Mouse (Mus musculus) heart, embryonic 15.5 days (tissue): ENCODE measurements around the gene Atm. TPM values are rescaled to one million over a fixed set of nuclear protein-coding genes. Genes with fewer than 3 reads are reported as not detected.

Experiments used
- ATAC-seq: fragments of 200-750 bp; cut with Nextera tagmentation; replicated peaks from 2 replicates; pipeline ENCODE4 v1.8.0; 2017; ENCODE audit warnings: low read depth, moderate TSS enrichment; ENCODE audit not compliant: insufficient number of reproducible peaks, insufficient read depth, low FRiP score
- H3K27ac ChIP-seq: fragments of 300-500 bp; sonication (generic); 2 replicates; pipeline ENCODE4 v1.5.1; 2015; ENCODE audit warnings: mild to moderate bottlenecking, inconsistent platforms
- H3K27me3 ChIP-seq: fragments of 300-500 bp; sonication (generic); 2 replicates; pipeline ENCODE4 v1.6.1; 2015; ENCODE audit warnings: inconsistent platforms
- H3K36me3 ChIP-seq: fragments of 300-500 bp; sonication (generic); 2 replicates; pipeline ENCODE4 v1.6.1; 2015; ENCODE audit warnings: mild to moderate bottlenecking, inconsistent platforms
- H3K4me1 ChIP-seq: fragments of 300-500 bp; sonication (generic); replicated peaks from 2 replicates; pipeline ENCODE4 v1.6.1; 2015; ENCODE audit warnings: inconsistent platforms
- H3K4me2 ChIP-seq: fragments of 300-500 bp; sonication (generic); 2 replicates; pipeline ENCODE4 v1.6.1; 2015; ENCODE audit warnings: inconsistent platforms, mild to moderate bottlenecking, moderate library complexity
- H3K4me3 ChIP-seq: fragments of 300-500 bp; sonication (generic); 2 replicates; pipeline ENCODE4 v1.5.1; 2015; ENCODE audit warnings: mild to moderate bottlenecking, inconsistent platforms
- H3K9ac ChIP-seq: fragments of 300-500 bp; sonication (generic); 2 replicates; pipeline ENCODE4 v1.6.1; 2015; ENCODE audit warnings: mild to moderate bottlenecking, inconsistent platforms
- H3K9me3 ChIP-seq: fragments of 300-500 bp; sonication (generic); replicated peaks from 2 replicates; pipeline ENCODE4 v1.6.1; 2016; ENCODE audit warnings: inconsistent platforms
- WGBS: fragments of 180-500 bp; shearing (Covaris S2); methylation state at CpG from one replicate; pipeline ENCODE4 v1.1.7; 2015; ENCODE audit warnings: mixed read lengths; 5-methylcytosine and 5-hydroxymethylcytosine counted together
- polyA plus RNA-seq: library from polyadenylated mRNA; unstranded; fragments of >200 nt; fragmentation: Nextera tagmentation; extraction: Ambion mirVana; gene quantifications from 2 replicates; pipeline ENCODE4 v1.2.1, GENCODE M21; 2015

The Atm gene
- polyA plus RNA-seq, 1 experiment from 2014 or later = 7.3 TPM

DNA sequence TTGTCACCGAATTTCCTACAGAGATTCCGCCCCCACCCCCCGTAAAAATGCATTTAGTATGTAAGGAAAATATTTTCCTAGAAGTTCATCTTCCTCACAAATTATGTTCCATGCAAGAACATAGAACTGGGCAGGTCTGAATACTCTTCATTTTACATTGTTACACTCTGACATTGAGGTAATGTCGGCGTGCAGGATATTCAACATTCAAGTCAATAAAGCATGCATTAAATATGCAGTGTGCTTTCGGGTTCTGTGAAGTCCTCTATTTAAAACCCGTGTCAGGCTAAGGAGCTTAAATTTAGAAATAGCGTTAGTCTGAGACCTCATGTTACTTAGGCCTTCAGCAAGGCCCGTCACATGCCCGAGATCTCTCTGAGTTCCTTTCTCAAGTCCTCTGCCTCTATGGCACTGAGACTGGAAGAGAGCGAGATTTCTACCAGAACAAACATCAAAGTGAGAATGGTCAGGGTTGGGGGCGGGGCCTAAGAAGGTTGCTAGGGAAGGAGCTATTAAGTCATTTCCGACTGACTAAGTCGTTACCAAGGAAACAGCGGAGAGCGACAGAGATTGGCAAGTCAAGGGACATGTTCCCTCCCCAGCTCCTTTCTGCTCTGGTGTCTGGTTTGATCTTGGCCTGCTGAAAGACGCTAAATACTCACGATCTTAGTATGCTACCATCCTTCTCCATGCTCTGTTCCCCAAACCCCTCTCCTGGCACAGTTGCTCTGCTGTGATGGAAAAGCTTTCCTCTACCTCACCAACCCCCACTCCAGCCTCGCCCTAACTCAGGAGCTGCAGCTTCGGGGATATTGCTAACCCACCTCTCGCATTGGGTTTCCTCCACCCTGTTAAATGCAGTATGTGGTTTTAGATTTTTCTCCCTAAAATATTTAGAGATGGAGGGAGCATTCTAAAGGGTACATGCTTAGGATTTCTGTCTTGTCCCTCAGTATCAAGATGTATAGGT, 131.5 kb downstream of the Atm start:
- peak overlapping the region; percentile 35 for H3K9ac ChIP-seq
- H3K4me2 ChIP-seq = peak overlapping the region; percentile 61
- H3K27ac ChIP-seq = peak overlapping the region; percentile 65
- WGBS = 25% methylated on average over 21 of the region's 21 CpGs
- H3K4me1 ChIP-seq = peaks cover 13% of the 10 kb centered on the region
- H3K9me3 ChIP-seq = no peaks in the 10 kb centered on the region
- ATAC-seq = peak; percentile 78
- no peaks in the 10 kb centered on the region for H3K36me3 ChIP-seq
- H3K4me3 ChIP-seq = peak overlapping the region; percentile 42
- H3K27me3 ChIP-seq = no peaks in the 10 kb centered on the region

- 79% methylated on average over 6 of the region's 6 CpGs for WGBS
- Histone ChIP-seq H3K9me3 (no peaks in the 10 kb centered on the region), H3K4me1 (peaks cover 13% of the 10 kb centered on the region), H3K36me3 (no peaks in the 10 kb centered on the region), H3K27ac (no peak overlapping the region; the same call in 1 of the 2 replicates), H3K27me3 (no peaks in the 10 kb centered on the region), H3K4me3 (no peak overlapping the region), H3K9ac (no peak overlapping the region), H3K4me2 (peak overlapping the region; percentile 61; the same call in 1 of the 2 replicates)
- no peak for ATAC-seq
Measured at GRCm38 (mm10) chr9:53404050-53404752, 132.3 kb downstream of the Atm start.

- no peak overlapping the region for H3K27ac ChIP-seq
- H3K9me3 ChIP-seq = no peaks in the 10 kb centered on the region
- H3K9ac ChIP-seq = no peak overlapping the region
- H3K4me1 ChIP-seq = peaks cover 13% of the 10 kb centered on the region
- H3K36me3 ChIP-seq = no peaks in the 10 kb centered on the region
- H3K4me2 ChIP-seq = peak overlapping the region; percentile 51
- 81% methylated on average over 8 of the region's 8 CpGs for WGBS
- no peaks in the 10 kb centered on the region for H3K27me3 ChIP-seq
- H3K4me3 ChIP-seq = no peak overlapping the region
- no peak for ATAC-seq
Measured at GRCm38 (mm10) chr9:53402991-53403390, 133.5 kb downstream of the Atm start.

DNA sequence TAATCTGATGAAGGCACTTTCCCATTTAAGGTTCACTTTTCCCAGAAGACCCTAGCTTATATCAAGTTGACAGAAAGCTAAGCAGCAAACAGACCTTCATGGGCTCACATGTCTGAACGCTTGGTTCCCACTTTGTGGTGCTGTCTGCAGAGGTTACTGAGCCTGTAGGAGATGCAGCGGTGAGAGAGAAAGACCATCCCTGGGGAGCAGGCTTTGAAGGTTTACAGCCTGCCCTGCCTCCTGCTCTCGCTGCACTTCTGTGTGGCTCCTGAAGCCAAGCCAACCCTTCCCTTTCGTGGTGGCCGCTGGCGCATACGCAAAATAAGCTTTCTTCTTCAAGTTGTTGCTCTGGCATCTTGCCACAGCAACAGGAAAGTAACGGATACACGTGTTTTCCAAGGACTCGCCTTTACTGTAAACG, 134.2 kb downstream of the Atm start, which contains the start of gene 4930550C14Rik:
4930550C14Rik (plus strand) TSS at position 35 of the 421 bp plus-strand sequence.
- Histone ChIP-seq H3K9me3 (no peaks in the 10 kb centered on the region), H3K4me2 (peak within 1 kb of the TSS; percentile 51), H3K4me3 (peak within 1 kb of the TSS; percentile 24), H3K27me3 (no peaks in the 10 kb centered on the region), H3K36me3 (no peaks in the 10 kb centered on the region), H3K27ac (peak within 1 kb of the TSS; percentile 67), H3K4me1 (peaks cover 13% of the 10 kb centered on the region), H3K9ac (0 out of 2 replicates have a peak within 1 kb of the TSS, but pooled peaks have one; percentile 15)
- WGBS = 16% methylated on average over 11 of the region's 11 CpGs
- ATAC-seq = no peak; the same call in 1 of the 2 replicates

GRCm38 (mm10) chr9:53401146-53401545, 135.4 kb downstream of the Atm start:
- no peak for ATAC-seq
- Histone ChIP-seq H3K4me2 (no peak overlapping the region), H3K36me3 (no peaks in the 10 kb centered on the region), H3K27me3 (no peaks in the 10 kb centered on the region), H3K27ac (no peak overlapping the region), H3K4me1 (peaks cover 13% of the 10 kb centered on the region), H3K9me3 (no peaks in the 10 kb centered on the region), H3K4me3 (no peak overlapping the region), H3K9ac (no peak overlapping the region)
- WGBS = 57% methylated on average over 8 of the region's 8 CpGs

DNA sequence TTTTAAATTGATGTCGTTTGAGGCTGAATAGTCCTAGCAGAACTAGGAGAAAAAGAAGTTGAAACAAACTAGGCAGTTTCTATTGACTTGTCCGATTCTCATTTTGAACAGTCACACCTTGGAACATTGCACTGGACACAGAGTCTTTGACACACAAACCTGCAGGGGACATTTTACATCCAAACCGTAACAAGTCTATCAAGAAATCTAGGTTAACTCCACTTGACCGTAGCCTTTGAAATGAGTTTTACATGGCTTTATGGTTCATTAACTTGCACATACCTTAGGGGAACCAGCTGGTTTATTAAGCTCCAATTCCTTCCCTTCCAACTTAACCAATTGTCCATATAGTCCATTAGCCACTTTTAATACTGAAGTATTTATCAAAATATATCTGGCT, 135.8 kb downstream of the Atm start:
- WGBS = 88% methylated on average over 4 of the region's 4 CpGs
- no peaks in the 10 kb centered on the region for H3K27me3 ChIP-seq
- H3K36me3 ChIP-seq = no peaks in the 10 kb centered on the region
- H3K4me2 ChIP-seq = no peak overlapping the region
- no peak overlapping the region for H3K9ac ChIP-seq
- ATAC-seq = no peak
- H3K4me3 ChIP-seq = no peak overlapping the region
- H3K9me3 ChIP-seq = no peaks in the 10 kb centered on the region
- no peak overlapping the region for H3K27ac ChIP-seq
- H3K4me1 ChIP-seq = peaks cover 13% of the 10 kb centered on the region

- no peak for ATAC-seq
- H3K9ac ChIP-seq = no peak overlapping the region
- H3K4me2 ChIP-seq = no peak overlapping the region
- 91% methylated on average over 8 of the region's 8 CpGs for WGBS
- H3K4me1 ChIP-seq = peaks cover 10% of the 10 kb centered on the region
- no peaks in the 10 kb centered on the region for H3K27me3 ChIP-seq
- H3K4me3 ChIP-seq = no peak overlapping the region
- no peaks in the 10 kb centered on the region for H3K9me3 ChIP-seq
- no peaks in the 10 kb centered on the region for H3K36me3 ChIP-seq
- no peak overlapping the region for H3K27ac ChIP-seq
Measured at GRCm38 (mm10) chr9:53399537-53399936, 137.0 kb downstream of the Atm start.

- Histone ChIP-seq H3K9ac (no peak overlapping the region), H3K4me1 (peaks cover 10% of the 10 kb centered on the region), H3K27ac (no peak overlapping the region), H3K4me2 (no peak overlapping the region), H3K9me3 (no peaks in the 10 kb centered on the region), H3K36me3 (no peaks in the 10 kb centered on the region), H3K4me3 (no peak overlapping the region), H3K27me3 (no peaks in the 10 kb centered on the region)
- WGBS = 13% methylated on average over 5 of the region's 5 CpGs
- ATAC-seq = no peak
Measured at GRCm38 (mm10) chr9:53398388-53398700, 138.2 kb downstream of the Atm start.

DNA sequence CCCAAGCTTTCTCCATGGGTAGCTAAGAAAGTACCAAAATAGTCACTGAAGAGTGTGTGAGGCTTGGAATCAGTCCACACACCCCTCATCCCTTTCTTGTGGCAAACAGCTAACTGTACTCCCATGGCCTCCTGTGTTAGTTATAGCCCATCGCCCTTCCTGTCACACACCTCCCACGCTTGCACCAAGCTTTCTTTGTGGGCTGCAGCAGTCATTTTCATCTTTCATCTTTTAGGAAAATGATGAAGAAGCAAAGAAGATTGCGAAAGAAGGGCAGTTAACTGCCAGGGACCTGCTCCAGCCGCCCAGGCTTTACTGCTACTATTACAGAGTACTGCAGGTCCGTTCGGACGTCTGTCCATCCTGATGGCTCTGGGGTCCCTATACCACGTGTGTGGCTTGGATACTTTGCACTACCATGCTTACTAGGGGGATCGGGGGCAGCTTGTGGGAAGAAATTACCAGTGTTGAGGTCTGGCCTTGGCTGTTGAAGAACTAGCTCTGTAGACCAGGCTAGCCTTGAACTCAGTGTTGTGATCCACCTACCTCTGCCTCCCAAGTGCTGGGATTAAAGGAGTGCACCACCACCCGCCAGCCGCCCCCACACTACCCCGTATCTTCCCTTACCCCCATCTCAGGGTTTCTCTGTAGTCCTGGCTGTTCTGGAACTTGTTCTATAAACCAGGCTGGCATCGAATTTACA, 138.7 kb downstream of the Atm start:
- 72% methylated on average over 13 of the region's 13 CpGs for WGBS
- Histone ChIP-seq H3K4me3 (no peak overlapping the region), H3K9me3 (no peaks in the 10 kb centered on the region), H3K27ac (no peak overlapping the region), H3K36me3 (no peaks in the 10 kb centered on the region), H3K4me2 (no peak overlapping the region), H3K9ac (no peak overlapping the region), H3K4me1 (peaks cover 10% of the 10 kb centered on the region), H3K27me3 (no peaks in the 10 kb centered on the region)
- ATAC-seq = no peak

DNA sequence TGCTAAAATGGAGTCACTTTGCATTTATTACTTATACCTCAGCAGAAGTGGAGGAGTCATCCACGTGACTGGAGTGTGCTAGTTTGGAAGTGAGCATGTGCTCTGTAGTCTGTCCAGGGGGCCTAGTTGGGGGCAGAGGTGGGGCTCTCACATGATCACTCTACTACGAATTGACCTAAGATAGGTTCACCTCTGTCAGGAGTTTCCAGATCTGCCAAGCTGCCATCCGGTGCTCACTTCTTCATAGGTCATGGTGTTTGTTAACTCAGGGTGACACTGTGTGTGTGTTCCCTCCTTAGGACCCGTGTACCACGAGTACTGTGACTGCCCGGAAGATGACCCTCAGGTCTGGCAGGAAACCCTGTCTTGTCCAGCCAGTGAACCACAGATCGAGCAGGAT, 146.4 kb downstream of the Atm start:
- H3K4me3 ChIP-seq = no peak overlapping the region
- H3K4me2 ChIP-seq = no peak overlapping the region
- WGBS = 70% methylated on average over 7 of the region's 7 CpGs

More for the DNA sequence above, 146.4 kb downstream of the Atm start:
- no peak overlapping the region for H3K9ac ChIP-seq
- H3K36me3 ChIP-seq = no peaks in the 10 kb centered on the region; the same call in 1 of the 2 replicates
- no peak overlapping the region for H3K27ac ChIP-seq
- no peak for ATAC-seq
- H3K4me1 ChIP-seq = peaks cover 2% of the 10 kb centered on the region; the same call in 1 of the 2 replicates
- no peaks in the 10 kb centered on the region for H3K27me3 ChIP-seq
- no peaks in the 10 kb centered on the region for H3K9me3 ChIP-seq
